Mouse (Mus musculus) inflammation-experienced regulatory T-cells, adult 16 weeks (primary cell): Measurements from ENCODE around the gene Abhd11. TPM values are rescaled to one million over a fixed set of nuclear protein-coding genes. Genes with fewer than 3 reads are reported as not detected.

Experiments
- polyA plus RNA-seq: library from polyadenylated mRNA; unstranded; fragments of 100-300 nt; shearing (Covaris generic); gene quantifications from one replicate; pipeline ENCODE4 v1.2.1, GENCODE M21; 2017

The Abhd11 gene
- polyA plus RNA-seq: 73.7 TPM

GRCm38 (mm10) chr5:135008671-135009589 lies at the start of gene Abhd11:
Gene Abhd11, plus strand, starts transcription at chr5:135009152.

DNA sequence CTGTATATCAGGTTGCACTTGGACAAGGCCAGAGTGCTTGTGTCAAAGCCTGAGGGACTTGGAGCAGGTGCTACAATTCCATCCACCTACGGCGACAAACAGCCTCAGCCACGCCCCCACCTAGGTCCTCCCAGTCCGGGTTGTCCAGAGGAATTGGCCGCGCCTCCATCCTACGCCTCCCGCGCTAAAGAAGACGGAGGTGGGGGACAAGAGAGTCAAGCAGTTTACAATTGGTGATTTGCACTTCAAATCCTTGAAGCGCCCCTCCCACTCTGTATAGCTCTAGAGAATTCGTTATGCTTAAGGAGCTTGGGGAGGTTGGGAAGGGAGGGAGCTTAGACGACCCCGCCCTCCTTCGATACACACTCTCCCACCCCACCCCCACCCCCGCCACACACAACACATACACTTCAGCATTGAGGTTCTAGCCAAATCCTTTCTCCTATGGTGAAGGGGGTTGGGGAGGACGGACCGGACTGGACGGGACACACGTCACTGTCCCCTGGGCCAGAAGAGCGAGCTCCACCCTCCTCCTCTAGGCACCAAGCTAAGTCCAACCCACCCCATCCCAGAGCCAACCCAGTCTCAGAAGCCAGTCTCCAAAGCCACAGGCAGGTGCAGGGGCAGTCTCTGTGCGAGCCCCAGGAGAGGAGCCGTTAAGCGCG lies 23.2 kb upstream of the Abhd11 start, which contains the start of gene Cldn3:
Cldn3 (plus strand) TSS at position 582 of the 665 bp plus-strand sequence.

DNA sequence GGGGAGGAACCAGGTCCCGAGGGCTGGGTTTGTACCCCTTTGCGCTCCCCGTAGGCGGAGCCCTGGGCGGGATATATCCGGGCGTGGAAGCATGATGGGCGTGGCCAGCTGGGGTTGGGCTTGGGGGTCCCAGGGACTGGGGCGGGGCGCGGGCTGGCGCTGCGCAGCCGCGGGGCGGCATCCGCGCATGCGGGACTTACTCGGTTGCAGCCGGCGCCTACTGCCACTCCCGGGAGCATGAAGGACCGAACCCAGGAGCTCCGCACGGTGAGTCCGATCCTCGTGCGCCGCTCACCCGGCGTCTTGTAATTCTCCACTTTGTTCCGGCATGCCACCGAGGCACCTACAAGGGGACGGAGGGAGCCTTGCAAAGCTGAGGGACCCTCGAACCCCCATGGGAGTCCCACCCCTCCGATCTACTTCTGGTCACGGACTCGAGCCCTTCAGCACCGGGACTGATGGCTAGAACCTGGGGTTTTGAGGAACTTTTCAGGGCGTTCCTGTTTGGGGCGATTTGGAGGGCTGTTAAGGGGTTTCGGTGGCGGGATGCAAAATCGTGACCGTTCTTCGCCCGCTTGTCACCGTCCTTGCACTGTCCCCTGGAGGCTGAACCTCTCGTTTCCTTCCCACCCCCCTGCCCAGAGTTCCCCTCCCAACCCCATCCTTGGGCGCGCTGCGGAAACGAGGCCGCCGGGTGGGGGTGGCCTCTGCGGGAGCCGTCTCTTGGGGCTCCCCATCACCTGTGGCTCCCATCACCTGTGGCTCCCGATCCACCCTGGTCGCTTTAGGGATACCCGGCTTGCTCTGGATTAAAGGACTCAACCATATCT lies 14.6 kb downstream of the Abhd11 start, which contains the start of gene Stx1a:
Stx1a (plus strand) TSS at position 139 of the 830 bp plus-strand sequence.

Other genes starting within 250 kb of the Abhd11 start
- not detected for gene Tmem270, start 102.4 kb upstream of the Abhd11 start, polyA plus RNA-seq
- 0.28 TPM for gene Cldn13, start 93.6 kb upstream of the Abhd11 start, polyA plus RNA-seq
- 10.1 TPM for gene Mettl27, start 76.8 kb upstream of the Abhd11 start, polyA plus RNA-seq
- gene Cldn4, start 62.2 kb upstream of the Abhd11 start, polyA plus RNA-seq: not detected
- gene Cldn3, start 22.9 kb upstream of the Abhd11 start, polyA plus RNA-seq: not detected
- gene Stx1a, start 14.3 kb downstream of the Abhd11 start, polyA plus RNA-seq: 16.7 TPM
- 24.3 TPM for gene Dnajc30, start 55.0 kb downstream of the Abhd11 start, polyA plus RNA-seq
- gene Bud23, start 55.8 kb downstream of the Abhd11 start, polyA plus RNA-seq: 114 TPM
- gene Vps37d, start 69.1 kb downstream of the Abhd11 start, polyA plus RNA-seq: not detected
- gene Mlxipl, start 80.7 kb downstream of the Abhd11 start, polyA plus RNA-seq: 0.32 TPM
- 22.6 TPM for gene Tbl2, start 140.5 kb downstream of the Abhd11 start, polyA plus RNA-seq
- gene Bcl7b, start 159.1 kb downstream of the Abhd11 start, polyA plus RNA-seq: 87.7 TPM
- 19.5 TPM for gene Baz1b, start 178.1 kb downstream of the Abhd11 start, polyA plus RNA-seq
- gene Fzd9, start 242.1 kb downstream of the Abhd11 start, polyA plus RNA-seq: not detected